Mouse (Mus musculus) lung, postnatal 0 days (tissue): ENCODE results near the gene Fabp3. TPM values are rescaled to one million over a fixed set of nuclear protein-coding genes. Genes with fewer than 3 reads are reported as not detected.
A peak's percentile ranks its signal among the peaks of the same experiment; 100 is the strongest.

Experiments
- ATAC-seq: fragments of 200-750 bp; cut with Nextera tagmentation; 2 replicates; pipeline ENCODE4 v1.8.0; 2017; ENCODE audit warnings: moderate library complexity
- DNase-seq: peaks from one replicate; pipeline ENCODE4 v3.0.0-alpha.2; 2016; ENCODE audit warnings: low spot score
- H3K27ac ChIP-seq: fragments of 300-500 bp; sonication (generic); 2 replicates; pipeline ENCODE4 v1.5.1; 2014; ENCODE audit warnings: antibody characterized with exemption, mild to moderate bottlenecking, low read length, mixed read lengths
- H3K27me3 ChIP-seq: fragments of 300-500 bp; sonication (generic); replicated peaks from 2 replicates; pipeline ENCODE4 v1.6.1; 2014; ENCODE audit warnings: low read length, mixed read lengths; ENCODE audit not compliant: insufficient read depth
- H3K36me3 ChIP-seq: fragments of 300-500 bp; sonication (generic); 2 replicates; pipeline ENCODE4 v1.6.1; 2014; ENCODE audit warnings: low read length, mixed read lengths; ENCODE audit not compliant: insufficient read depth
- H3K4me1 ChIP-seq: fragments of 300-500 bp; sonication (generic); 2 replicates; pipeline ENCODE4 v1.6.1; 2014; ENCODE audit warnings: antibody characterized with exemption, low read depth, low read length, mixed read lengths; ENCODE audit not compliant: insufficient read depth
- H3K4me2 ChIP-seq: fragments of 300-500 bp; sonication (generic); replicated peaks from 2 replicates; pipeline ENCODE4 v1.6.1; 2014; ENCODE audit warnings: low read depth, mild to moderate bottlenecking, low read length, moderate library complexity, mixed read lengths
- H3K4me3 ChIP-seq: fragments of 300-500 bp; sonication (generic); 2 replicates; pipeline ENCODE4 v1.5.1; 2014; ENCODE audit warnings: low read depth, low read length
- H3K9ac ChIP-seq: fragments of 300-500 bp; sonication (generic); replicated peaks from 2 replicates; pipeline ENCODE4 v1.6.1; 2014; ENCODE audit warnings: low read depth, mild to moderate bottlenecking
- H3K9me3 ChIP-seq: fragments of 300-500 bp; sonication (generic); 2 replicates; pipeline ENCODE4 v1.6.1; 2016; ENCODE audit warnings: low read length, mixed read lengths
- CTCF ChIP-seq: IDR thresholded peaks from 2 replicates; pipeline ENCODE4 v1.5.1; 2016; ENCODE audit warnings: antibody characterized with exemption, mild to moderate bottlenecking
- EP300 ChIP-seq: IDR thresholded peaks from 2 replicates; pipeline ENCODE4 v1.6.1; 2016; ENCODE audit warnings: antibody characterized with exemption, mild to moderate bottlenecking, control low read depth
- WGBS: fragments of 180-500 bp; shearing (Covaris S2); extraction: QIAGEN DNeasy Blood & Tissue Kit; methylation state at CpG from one replicate; pipeline ENCODE4 v1.1.7; 2014; 5-methylcytosine and 5-hydroxymethylcytosine counted together
- polyA plus RNA-seq: library from polyadenylated mRNA; unstranded; fragments of >200 nt; fragmentation: Nextera tagmentation; extraction: Ambion mirVana; gene quantifications from 2 replicates; pipeline ENCODE4 v1.2.1, GENCODE M21; 2015

The Fabp3 gene
- polyA plus RNA-seq, 1 experiment from 2014 or later = 88.3 TPM

DNA sequence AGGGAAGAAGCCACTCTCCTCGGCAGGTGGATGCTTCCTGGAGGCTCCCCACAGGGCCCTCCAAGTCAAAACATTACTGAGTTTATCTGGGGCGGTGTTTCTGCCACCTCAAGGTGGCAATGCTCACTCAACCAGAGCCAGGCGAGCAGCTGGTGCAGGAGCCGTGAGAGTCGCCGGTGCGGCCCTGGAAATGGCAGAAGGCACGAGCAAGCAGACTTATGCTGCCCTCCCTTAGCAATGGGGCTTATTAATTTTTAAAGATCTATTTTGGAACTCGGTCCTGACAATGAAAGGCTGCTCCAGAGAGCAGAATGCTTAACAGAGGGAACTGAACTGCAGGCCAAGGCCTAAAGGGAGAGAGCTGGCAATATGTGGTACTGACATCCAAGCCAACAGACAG lies 19.0 kb downstream of the Fabp3 start:
- 93% methylated on average over 9 of the region's 9 CpGs for WGBS
- no peak overlapping the region for H3K27ac ChIP-seq
- H3K4me2 ChIP-seq = no peak overlapping the region
- TF ChIP-seq EP300 (no peak), CTCF (no peak)
- H3K27me3 ChIP-seq = no peaks in the 10 kb centered on the region
- ATAC-seq (no peak), DNase-seq (no peak)
- H3K4me3 ChIP-seq = no peak overlapping the region
- H3K36me3 ChIP-seq = peaks cover 8% of the 10 kb centered on the region; the same call in 1 of the 2 replicates
- no peaks in the 10 kb centered on the region for H3K4me1 ChIP-seq
- H3K9me3 ChIP-seq = no peaks in the 10 kb centered on the region
- H3K9ac ChIP-seq = no peak overlapping the region

GRCm38 (mm10) chr4:130335867-130336266 lies 27.5 kb downstream of the Fabp3 start:
- no peaks in the 10 kb centered on the region for H3K27me3 ChIP-seq
- 68% methylated on average over 5 of the region's 5 CpGs for WGBS
- no peak for TF ChIP-seq CTCF
- TF ChIP-seq EP300 = no peak
- H3K4me2 ChIP-seq = no peak overlapping the region
- H3K36me3 ChIP-seq = peaks cover 16% of the 10 kb centered on the region; the same call in 1 of the 2 replicates
- no peaks in the 10 kb centered on the region for H3K9me3 ChIP-seq
- no peak overlapping the region for H3K4me3 ChIP-seq
- H3K27ac ChIP-seq = no peak overlapping the region
- ATAC-seq (no peak), DNase-seq (no peak)
- H3K4me1 ChIP-seq = no peaks in the 10 kb centered on the region
- H3K9ac ChIP-seq = no peak overlapping the region

DNA sequence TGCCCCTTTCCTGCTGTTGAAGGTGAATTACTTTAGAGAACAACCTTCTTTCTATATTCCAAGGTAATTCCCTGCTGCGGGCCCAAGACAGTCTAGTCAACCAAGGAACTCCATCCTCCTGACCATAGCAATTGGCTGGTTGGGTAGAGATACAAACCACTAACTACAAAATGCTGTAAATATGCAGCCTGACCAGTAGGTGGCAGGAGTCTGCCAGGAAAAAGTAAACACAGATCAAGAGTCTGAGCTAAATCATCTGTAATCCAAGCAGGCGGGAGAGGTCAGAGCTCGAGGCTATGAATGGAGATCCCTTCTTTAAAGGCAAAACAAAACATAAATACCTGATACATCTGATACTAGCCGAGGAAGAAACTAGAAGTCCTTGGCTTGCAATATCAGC lies 33.3 kb downstream of the Fabp3 start:
- 23% methylated on average over 4 of the region's 4 CpGs for WGBS
- Histone ChIP-seq H3K9ac (no peak overlapping the region), H3K4me2 (no peak overlapping the region), H3K9me3 (no peaks in the 10 kb centered on the region), H3K4me3 (no peak overlapping the region), H3K4me1 (no peaks in the 10 kb centered on the region), H3K27me3 (no peaks in the 10 kb centered on the region), H3K27ac (no peak overlapping the region), H3K36me3 (peaks cover 6% of the 10 kb centered on the region; the same call in 1 of the 2 replicates)
- DNase-seq (peak; percentile 85), ATAC-seq (peak; percentile 40; the same call in 1 of the 2 replicates)
- peak; percentile 91 for TF ChIP-seq CTCF
- no peak for TF ChIP-seq EP300

DNA sequence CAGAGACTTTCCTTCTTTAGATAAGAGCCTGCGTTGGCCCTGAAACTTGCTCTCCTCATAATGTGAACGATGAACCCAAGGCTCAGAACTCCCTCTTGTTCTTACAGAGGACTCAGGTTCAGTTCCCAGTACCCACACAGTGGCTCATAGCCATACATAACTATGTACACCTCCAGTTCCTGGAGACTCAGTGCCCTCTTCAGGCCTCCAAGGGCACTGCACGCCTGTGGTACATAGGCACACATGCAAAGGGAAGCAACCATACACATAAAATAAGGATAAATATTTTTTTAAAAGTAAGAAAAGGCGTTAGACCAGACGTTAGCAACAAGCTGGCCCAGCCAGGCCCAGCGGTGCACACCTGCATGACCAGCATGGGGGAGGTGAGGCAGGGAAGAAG lies 41.3 kb downstream of the Fabp3 start:
- 94% methylated on average over 6 of the region's 6 CpGs for WGBS
- ATAC-seq = no peak
- H3K36me3 ChIP-seq = peaks cover 21% of the 10 kb centered on the region

GRCm38 (mm10) chr4:130350690-130351422 lies 42.5 kb downstream of the Fabp3 start:
- ATAC-seq = no peak
- no peak overlapping the region for H3K4me3 ChIP-seq
- no peak overlapping the region for H3K9ac ChIP-seq
- WGBS = 89% methylated on average over 16 of the region's 16 CpGs
- H3K4me1 ChIP-seq = no peaks in the 10 kb centered on the region
- no peak overlapping the region for H3K27ac ChIP-seq
- peaks cover 21% of the 10 kb centered on the region for H3K36me3 ChIP-seq
- H3K4me2 ChIP-seq = no peak overlapping the region
- DNase-seq = no peak
- TF ChIP-seq CTCF (no peak), EP300 (no peak)
- no peaks in the 10 kb centered on the region for H3K27me3 ChIP-seq
- H3K9me3 ChIP-seq = no peaks in the 10 kb centered on the region

More for the DNA sequence above, 41.3 kb downstream of the Fabp3 start:
- H3K27ac ChIP-seq = no peak overlapping the region
- no peaks in the 10 kb centered on the region for H3K27me3 ChIP-seq
- TF ChIP-seq EP300 (no peak), CTCF (peak; percentile 45)
- H3K4me1 ChIP-seq = no peaks in the 10 kb centered on the region
- no peak overlapping the region for H3K4me3 ChIP-seq
- no peak overlapping the region for H3K4me2 ChIP-seq
- H3K9ac ChIP-seq = no peak overlapping the region
- no peak for DNase-seq
- H3K9me3 ChIP-seq = no peaks in the 10 kb centered on the region

DNA sequence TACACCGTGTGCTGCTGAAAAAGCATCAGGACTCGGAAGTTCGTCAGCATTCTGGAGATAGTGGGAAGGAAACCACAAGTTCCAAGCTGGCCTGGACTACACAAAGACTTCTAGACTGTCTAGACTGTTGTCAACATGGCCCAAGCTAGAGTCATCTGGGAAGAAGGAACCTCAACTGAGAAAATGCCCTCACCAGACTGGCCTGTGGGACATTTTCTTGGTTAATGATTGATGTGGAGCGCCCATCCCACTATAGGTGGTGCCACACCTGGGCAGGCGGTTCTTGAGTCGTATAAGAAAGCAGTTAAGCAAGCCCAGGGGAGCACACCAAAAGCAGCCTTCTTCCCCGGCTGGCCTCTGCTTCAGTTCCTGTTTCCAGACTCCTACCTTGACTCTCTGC lies 44.2 kb downstream of the Fabp3 start:
- WGBS = 86% methylated on average over 7 of the region's 7 CpGs
- H3K36me3 ChIP-seq = peaks cover 21% of the 10 kb centered on the region

More for the DNA sequence above, 44.2 kb downstream of the Fabp3 start:
- no peaks in the 10 kb centered on the region for H3K27me3 ChIP-seq
- no peaks in the 10 kb centered on the region for H3K9me3 ChIP-seq
- DNase-seq = no peak
- no peak overlapping the region for H3K4me3 ChIP-seq
- H3K4me1 ChIP-seq = no peaks in the 10 kb centered on the region
- H3K9ac ChIP-seq = no peak overlapping the region
- no peak overlapping the region for H3K4me2 ChIP-seq
- ATAC-seq = no peak
- TF ChIP-seq EP300 (no peak), CTCF (no peak)
- no peak overlapping the region for H3K27ac ChIP-seq
